Mouse (Mus musculus) MEL (cell line): ENCODE measurements around the gene Camta2. TPM values are rescaled to one million over a fixed set of nuclear protein-coding genes. Genes with fewer than 3 reads are reported as not detected.

Experiments
- DNase-seq: peaks from one replicate; pipeline ENCODE4 v3.0.0; 2011; ENCODE audit warnings: low read depth, low spot score
- H3K27ac ChIP-seq: 2 replicates; pipeline ENCODE4 v1.5.1; 2012; ENCODE audit warnings: low read depth, mild to moderate bottlenecking, control low read depth, low read length, moderate library complexity; ENCODE audit not compliant: control insufficient read depth
- H3K27me3 ChIP-seq, 2 experiments: fragments of 150-350 bp in 1 of 2; sonication (generic) in 1 of 2; 2 replicates each; pipeline ENCODE4 v1.6.1; 2012; ENCODE audit warnings: low read length in 2 of 2, mild to moderate bottlenecking in 2 of 2, improper control_type of control experiment in 1 of 2, moderate library complexity in 1 of 2; ENCODE audit not compliant: insufficient read depth in 2 of 2, control insufficient read depth in 1 of 2
- H3K36me3 ChIP-seq, 2 experiments: 2 replicates each; pipeline ENCODE4 v1.6.1; 2012 to 2014; ENCODE audit warnings: low read length in 2 of 2, improper control_type of control experiment in 1 of 2, inconsistent platforms in 1 of 2, mild to moderate bottlenecking in 1 of 2; ENCODE audit not compliant: insufficient read depth in 2 of 2, control insufficient read depth in 1 of 2
- H3K4me1 ChIP-seq, 2 experiments: fragments of 150-350 bp in 1 of 2; sonication (generic) in 1 of 2; 2 replicates each; pipeline ENCODE4 v1.6.1; 2012; ENCODE audit warnings: low read length in 2 of 2, improper control_type of control experiment in 1 of 2, mild to moderate bottlenecking in 1 of 2; ENCODE audit not compliant: insufficient read depth in 2 of 2, control insufficient read depth in 1 of 2
- H3K4me3 ChIP-seq, 2 experiments: fragments of 150-350 bp in 1 of 2; sonication (generic) in 1 of 2; 2 replicates each; pipeline ENCODE4 v1.5.1; 2012; ENCODE audit warnings: low read depth in 2 of 2, low read length in 2 of 2, mild to moderate bottlenecking in 2 of 2, moderate library complexity in 2 of 2, control low read depth in 1 of 2, improper control_type of control experiment in 1 of 2; ENCODE audit not compliant: control insufficient read depth in 1 of 2, insufficient read depth in 1 of 2
- H3K79me2 ChIP-seq: 2 replicates; pipeline ENCODE4 v1.6.1; 2012; ENCODE audit warnings: mild to moderate bottlenecking, low read length, moderate library complexity; ENCODE audit not compliant: control insufficient read depth, poor library complexity, insufficient read depth
- H3K9ac ChIP-seq: 2 replicates; pipeline ENCODE4 v1.6.1; 2012; ENCODE audit warnings: low read depth, mild to moderate bottlenecking, control low read depth, low read length, moderate library complexity; ENCODE audit not compliant: control insufficient read depth, poor library complexity, severe bottlenecking
- H3K9me3 ChIP-seq: fragments of 150-350 bp; sonication (generic); replicated peaks from 2 replicates; pipeline ENCODE4 v1.6.1; 2012; ENCODE audit warnings: mild to moderate bottlenecking, low read length, improper control_type of control experiment, moderate library complexity; ENCODE audit not compliant: insufficient read depth
- BHLHE40 ChIP-seq: IDR thresholded peaks from 2 replicates; pipeline ENCODE4 v1.6.1; 2012; ENCODE audit warnings: low read depth, mild to moderate bottlenecking, inconsistent platforms, low read length, improper control_type of control experiment, borderline replicate concordance
- CHD1 ChIP-seq: IDR thresholded peaks from 2 replicates; pipeline ENCODE4 v1.6.1; 2012; ENCODE audit warnings: low read depth, mild to moderate bottlenecking, inconsistent platforms, low read length, improper control_type of control experiment
- CTCF ChIP-seq, 3 experiments: IDR thresholded peaks in 2 of 3; conservative IDR thresholded peaks in 1 of 3; 2 replicates each; pipeline ENCODE4 v1.5.1; 2011 to 2012; ENCODE audit warnings: low read length in 3 of 3, low read depth in 2 of 3, mild to moderate bottlenecking in 2 of 3, improper control_type of control experiment in 1 of 3, inconsistent platforms in 1 of 3, mixed read lengths in 1 of 3, moderate library complexity in 1 of 3; ENCODE audit not compliant: control insufficient read depth in 1 of 3, insufficient read depth in 1 of 3, poor library complexity in 1 of 3, severe bottlenecking in 1 of 3
- E2F4 ChIP-seq: IDR thresholded peaks from 2 replicates; pipeline ENCODE4 v1.6.1; 2011; ENCODE audit warnings: low read depth, low read length, improper control_type of control experiment, borderline replicate concordance
- ELF1 ChIP-seq: IDR thresholded peaks from 2 replicates; pipeline ENCODE4 v1.6.1; 2014; ENCODE audit warnings: low read depth, mild to moderate bottlenecking, inconsistent platforms, low read length, improper control_type of control experiment, moderate library complexity
- EP300 ChIP-seq, 2 experiments: IDR thresholded peaks; 2 replicates each; pipeline ENCODE4 v1.6.1; 2011; ENCODE audit warnings: improper control_type of control experiment in 2 of 2, low read length in 2 of 2, low read depth in 1 of 2, mild to moderate bottlenecking in 1 of 2
- GABPA ChIP-seq: IDR thresholded peaks from 2 replicates; pipeline ENCODE4 v1.6.1; 2012; ENCODE audit warnings: low read depth, mild to moderate bottlenecking, inconsistent platforms, low read length, improper control_type of control experiment, moderate library complexity
- GATA1 ChIP-seq: IDR thresholded peaks from 2 replicates; pipeline ENCODE4 v1.6.1; 2011; ENCODE audit warnings: low read depth, low read length, improper control_type of control experiment
- HCFC1 ChIP-seq: IDR thresholded peaks from 2 replicates; pipeline ENCODE4 v1.6.1; 2012; ENCODE audit warnings: low read depth, mild to moderate bottlenecking, inconsistent platforms, low read length, improper control_type of control experiment, moderate library complexity
- JUND ChIP-seq: IDR thresholded peaks from 2 replicates; pipeline ENCODE4 v1.6.1; 2011; ENCODE audit warnings: low read depth, mild to moderate bottlenecking, improper control_type of control experiment, low read length
- KAT2A ChIP-seq: conservative IDR thresholded peaks from 2 replicates; pipeline ENCODE4 v1.6.1; 2012; ENCODE audit warnings: low read depth, low read length, improper control_type of control experiment, inconsistent platforms
- MAX ChIP-seq: IDR thresholded peaks from 2 replicates; pipeline ENCODE4 v1.6.1; 2011; ENCODE audit warnings: low read length, improper control_type of control experiment
- MAZ ChIP-seq: IDR thresholded peaks from 2 replicates; pipeline ENCODE4 v1.6.1; 2012; ENCODE audit warnings: low read depth, mild to moderate bottlenecking, inconsistent platforms, low read length, improper control_type of control experiment
- MEF2A ChIP-seq: IDR thresholded peaks from 2 replicates; pipeline ENCODE4 v1.6.1; 2014; ENCODE audit warnings: low read depth, mild to moderate bottlenecking, inconsistent platforms, low read length, improper control_type of control experiment; ENCODE audit not compliant: poor library complexity, insufficient replicate concordance, severe bottlenecking; ENCODE audit errors: extremely low read depth
- MXI1 ChIP-seq: IDR thresholded peaks from 2 replicates; pipeline ENCODE4 v1.6.1; 2011; ENCODE audit warnings: mild to moderate bottlenecking, low read depth, low read length, improper control_type of control experiment
- MYC ChIP-seq: IDR thresholded peaks from 2 replicates; pipeline ENCODE4 v1.6.1; 2011; ENCODE audit warnings: low read depth, mild to moderate bottlenecking, low read length, improper control_type of control experiment, moderate library complexity
- NELFE ChIP-seq: IDR thresholded peaks from 2 replicates; pipeline ENCODE4 v1.6.1; 2011; ENCODE audit warnings: low read depth, low read length, improper control_type of control experiment
- POLR2A ChIP-seq, 2 experiments: IDR thresholded peaks; 2 replicates each; pipeline ENCODE4 v1.6.1; 2011 to 2012; ENCODE audit warnings: low read length in 2 of 2, mild to moderate bottlenecking in 2 of 2, control low read depth in 1 of 2, improper control_type of control experiment in 1 of 2, low read depth in 1 of 2, moderate library complexity in 1 of 2; ENCODE audit not compliant: control insufficient read depth in 1 of 2, insufficient read depth in 1 of 2, poor library complexity in 1 of 2
- RAD21 ChIP-seq: IDR thresholded peaks from 2 replicates; pipeline ENCODE4 v1.6.1; 2011; ENCODE audit warnings: mild to moderate bottlenecking, low read depth, low read length, improper control_type of control experiment
- SIN3A ChIP-seq: IDR thresholded peaks from 2 replicates; pipeline ENCODE4 v1.6.1; 2012; ENCODE audit warnings: low read length, improper control_type of control experiment, inconsistent platforms
- SMC3 ChIP-seq: IDR thresholded peaks from 2 replicates; pipeline ENCODE4 v1.6.1; 2011; ENCODE audit warnings: low read depth, low read length, improper control_type of control experiment
- TAL1 ChIP-seq: IDR thresholded peaks from 2 replicates; pipeline ENCODE4 v1.6.1; 2012; ENCODE audit warnings: mild to moderate bottlenecking, inconsistent platforms, low read length, moderate library complexity, mixed read lengths
- TBP ChIP-seq: IDR thresholded peaks from 2 replicates; pipeline ENCODE4 v1.8.0; 2011; ENCODE audit warnings: low read depth, low read length, improper control_type of control experiment
- TCF12 ChIP-seq: IDR thresholded peaks from 2 replicates; pipeline ENCODE4 v1.6.1; 2014; ENCODE audit warnings: low read depth, mild to moderate bottlenecking, inconsistent platforms, low read length, improper control_type of control experiment, moderate library complexity
- USF1 ChIP-seq: IDR thresholded peaks from 2 replicates; pipeline ENCODE4 v1.6.1; 2014; ENCODE audit warnings: low read depth, mild to moderate bottlenecking, inconsistent platforms, low read length, improper control_type of control experiment, moderate library complexity
- USF2 ChIP-seq, 2 experiments: IDR thresholded peaks; 2 replicates each; pipeline ENCODE4 v1.6.1; 2011 to 2012; ENCODE audit warnings: improper control_type of control experiment in 2 of 2, low read length in 2 of 2, borderline replicate concordance in 1 of 2, inconsistent platforms in 1 of 2, low read depth in 1 of 2, mild to moderate bottlenecking in 1 of 2; ENCODE audit not compliant: insufficient read depth in 1 of 2
- ZC3H11A ChIP-seq: IDR thresholded peaks from 2 replicates; pipeline ENCODE4 v1.6.1; 2012; ENCODE audit warnings: low read depth, mild to moderate bottlenecking, inconsistent platforms, low read length, improper control_type of control experiment
- ZKSCAN1 ChIP-seq: IDR thresholded peaks from 2 replicates; pipeline ENCODE4 v1.6.1; 2012; ENCODE audit warnings: low read depth, mild to moderate bottlenecking, inconsistent platforms, low read length, improper control_type of control experiment, moderate library complexity
- ZMIZ1 ChIP-seq: IDR thresholded peaks from 2 replicates; pipeline ENCODE4 v1.6.1; 2012; ENCODE audit warnings: low read depth, mild to moderate bottlenecking, inconsistent platforms, low read length, improper control_type of control experiment, moderate library complexity
- ZNF384 ChIP-seq: IDR thresholded peaks from 2 replicates; pipeline ENCODE4 v1.6.1; 2012; ENCODE audit warnings: low read depth, mild to moderate bottlenecking, inconsistent platforms, low read length, improper control_type of control experiment
- polyA plus RNA-seq, 2 experiments: library from polyadenylated mRNA; stranded (reverse) in 1 of 2; unstranded in 1 of 2; fragments of >175 nt in 1 of 2; fragments of >200 nt in 1 of 2; gene quantifications; 2 replicates each; pipeline versions ENCODE4 v1.2.1 to v1.2.4; 2012; ENCODE audit warnings: low replicate concordance in 2 of 2, low read depth in 1 of 2; ENCODE audit not compliant: insufficient read length in 2 of 2, insufficient read depth in 1 of 2, missing spikeins in 1 of 2
- total RNA-seq: library from RNA; depleted of rRNA; stranded (reverse); fragments of 300-350 nt; gene quantifications from 2 replicates; pipeline ENCODE4 v1.2.3, GENCODE M21; 2012

Gene Camta2
- total and polyA plus RNA-seq, 3 experiments: 1.9 to 15.0 TPM; not detected in 1

DNA sequence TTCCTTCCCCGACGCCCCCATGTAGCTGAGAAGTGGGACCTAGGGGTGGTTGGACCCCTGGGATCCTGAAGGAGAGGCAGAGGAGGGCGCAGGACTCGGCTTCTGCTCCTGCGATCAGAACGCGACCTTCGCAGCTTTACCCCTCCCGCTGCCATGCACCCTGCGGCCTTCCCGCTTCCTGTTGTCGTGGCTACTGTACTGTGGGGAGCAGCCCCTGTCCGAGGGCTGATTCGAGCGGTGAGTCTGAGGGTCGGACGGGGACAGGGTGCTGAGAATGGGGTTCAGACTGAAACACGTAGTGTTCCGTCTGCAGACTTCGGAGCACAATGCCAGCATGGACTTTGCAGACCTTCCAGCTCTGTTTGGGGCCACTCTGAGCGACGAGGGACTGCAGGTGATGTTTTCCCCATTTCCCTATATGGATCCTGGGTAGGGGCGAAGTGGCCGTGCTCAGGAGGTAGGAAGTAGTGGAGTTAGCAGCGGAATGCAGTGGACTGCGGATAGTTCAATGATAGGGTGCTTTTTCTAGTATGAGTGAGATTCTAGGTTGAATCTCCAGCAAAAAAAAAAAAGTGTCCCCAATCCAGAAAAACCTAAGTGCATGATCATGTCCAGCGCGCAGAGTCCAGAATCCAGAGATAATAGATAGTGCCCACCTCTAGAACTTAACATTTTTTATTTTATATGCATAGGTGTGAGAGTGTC, 40.0 kb downstream of the Camta2 start (continued):
- TF ChIP-seq MYC (no peak), ELF1 (no peak), MAZ (no peak), ZMIZ1 (peak; percentile 59), NELFE (peak; percentile 40), CHD1 (peak; percentile 97), TAL1 (no peak), GABPA (no peak), MAX (0 out of 2 replicates have a peak, but pooled peaks have one; percentile 46), KAT2A (no peak; the same call in 1 of the 2 replicates), EP300 (IDR thresholded peaks at IDR 0.05; ENCODE audit: low read depth in 1 of 2, low read length in 2 of 2) (no peak)

DNA sequence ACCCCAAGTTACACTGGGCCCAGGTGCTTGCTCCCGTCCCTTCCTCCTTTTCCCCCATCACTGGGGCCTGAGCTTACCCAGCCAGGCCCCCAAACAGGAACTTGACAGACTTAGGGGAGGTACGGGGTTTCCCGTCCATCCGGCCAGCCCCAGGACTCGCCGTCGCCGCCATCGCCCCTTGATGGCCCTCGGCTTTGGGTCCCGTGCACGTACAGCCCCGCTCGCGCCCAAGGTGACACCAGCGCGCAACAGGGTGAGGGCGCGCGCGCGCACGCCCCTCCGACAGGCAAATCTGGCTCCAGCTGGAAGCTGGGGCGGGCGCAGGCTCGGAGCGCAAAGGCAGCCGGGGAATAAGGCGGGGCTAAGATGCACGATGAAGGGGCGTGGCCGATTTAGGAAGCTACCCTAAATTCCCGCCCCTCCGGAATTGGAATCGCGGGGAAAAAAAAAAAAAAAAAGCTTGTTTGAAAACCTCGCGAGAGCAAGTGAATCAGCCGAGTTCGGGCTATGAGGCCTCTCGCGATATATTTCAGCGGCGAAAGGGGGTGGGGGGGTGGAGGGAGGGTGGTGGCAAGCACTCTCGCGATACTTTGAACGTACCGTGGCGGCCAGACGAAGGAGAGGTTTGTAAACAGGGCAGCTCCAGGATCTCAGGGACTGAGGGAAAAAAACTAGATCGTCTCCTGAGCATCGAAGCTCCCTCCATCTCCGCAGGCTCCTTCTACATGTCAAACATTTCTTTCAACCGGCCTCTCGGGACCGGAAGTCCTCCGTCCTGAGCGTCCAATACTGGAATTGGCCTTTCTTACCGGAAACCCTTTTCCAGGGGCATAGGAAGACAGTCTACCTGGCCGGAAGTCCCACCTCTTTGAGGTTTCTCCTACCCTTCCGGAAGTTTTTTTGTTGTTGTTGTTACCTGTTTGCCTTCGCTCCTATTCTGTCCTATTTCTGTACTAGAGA, 40.9 kb downstream of the Camta2 start, which contains the start of the genes Rnf167 and Slc25a11:
TSS of gene Rnf167 (plus strand) at position 545 of the 960 bp plus-strand sequence.
TSS of gene Slc25a11 (minus strand) at position 789 of the 960 bp plus-strand sequence.
- H3K36me3 ChIP-seq: peaks cover 11 to 46% of the 10 kb centered on the region in 2 experiments
- TF ChIP-seq SMC3 (0 out of 2 replicates have a peak, but pooled peaks have one; percentile 22), TBP (peak; percentile 71), GABPA (no peak), HCFC1 (peak; percentile 71), EP300 (IDR thresholded peaks at IDR 0.05; ENCODE audit: low read depth in 1 of 2, low read length in 2 of 2) (no peak), MAZ (peak; percentile 93), GATA1 (no peak), POLR2A (IDR thresholded peaks at IDR 0.05; ENCODE audit: control insufficient read depth in 1 of 2, insufficient read depth in 1 of 2, low read depth in 1 of 2, low read length in 2 of 2, poor library complexity in 1 of 2) (peak; percentile 77 to 88), JUND (no peak), MAX (peak; percentile 50; the same call in 1 of the 2 replicates), ZNF384 (peak; percentile 99), NELFE (peak; percentile 97), MYC (no peak; the same call in 1 of the 2 replicates), SIN3A (peak; percentile 86), TAL1 (no peak), ZKSCAN1 (no peak), CTCF (IDR thresholded peaks at IDR 0.05 in 2 of 3, conservative IDR thresholded peaks at IDR 0.05 in 1 of 3; ENCODE audit: control insufficient read depth in 1 of 3, insufficient read depth in 1 of 3, low read depth in 2 of 3, low read length in 3 of 3, poor library complexity in 1 of 3, severe bottlenecking in 1 of 3) (no peak; a peak in 2 of 6 replicates), E2F4 (no peak), MXI1 (peak; percentile 63), TCF12 (peak; percentile 66; the same call in 1 of the 2 replicates), BHLHE40 (peak; percentile 69; the same call in 1 of the 2 replicates), MEF2A (no peak), ZC3H11A (no peak), USF1 (no peak), USF2 (IDR thresholded peaks at IDR 0.05; ENCODE audit: borderline replicate concordance in 1 of 2, insufficient read depth in 1 of 2, low read depth in 1 of 2, low read length in 2 of 2) (no peak), RAD21 (no peak)

More for the DNA sequence above, 40.9 kb downstream of the Camta2 start, which contains the start of the genes Rnf167 and Slc25a11:
- H3K27me3 ChIP-seq: no peaks in the 10 kb centered on the region
- H3K79me2 ChIP-seq: peaks cover 57% of the 10 kb centered on the region
- H3K4me3 ChIP-seq: peak within 1 kb of the TSS; percentile 56 to 83
- peak; percentile 100 for DNase-seq
- peaks cover 12 to 45% of the 10 kb centered on the region in 2 experiments for H3K4me1 ChIP-seq
- H3K27ac ChIP-seq: peak within 1 kb of the TSS; percentile 95
- H3K9ac ChIP-seq: peak within 1 kb of the TSS; percentile 92
- H3K9me3 ChIP-seq: no peaks in the 10 kb centered on the region
